Mouse (Mus musculus) hindbrain, embryonic 11.5 days (tissue): ENCODE results near the gene Shmt1. TPM values are rescaled to one million over a fixed set of nuclear protein-coding genes. Genes with fewer than 3 reads are reported as not detected.

Experiments
- ATAC-seq: fragments of 200-750 bp; cut with Nextera tagmentation; 2 replicates; pipeline ENCODE4 v1.8.0; 2017; ENCODE audit warnings: mild to moderate bottlenecking, moderate TSS enrichment, moderate library complexity; ENCODE audit not compliant: low FRiP score
- DNase-seq: peaks from one replicate; pipeline ENCODE4 v3.0.0-alpha.2; 2015; ENCODE audit warnings: low spot score
- H3K27ac ChIP-seq: fragments of 300-500 bp; sonication (generic); 2 replicates; pipeline ENCODE4 v1.5.1; 2014; ENCODE audit warnings: mild to moderate bottlenecking, low read depth, low read length
- H3K27me3 ChIP-seq: fragments of 300-500 bp; sonication (generic); 2 replicates; pipeline ENCODE4 v1.6.1; 2014; ENCODE audit warnings: mild to moderate bottlenecking, low read length, moderate library complexity, mixed read lengths; ENCODE audit not compliant: control insufficient read depth, insufficient read depth
- H3K36me3 ChIP-seq: fragments of 300-500 bp; sonication (generic); 2 replicates; pipeline ENCODE4 v1.6.1; 2014; ENCODE audit warnings: mild to moderate bottlenecking, low read length, moderate library complexity, mixed read lengths; ENCODE audit not compliant: control insufficient read depth, insufficient read depth
- H3K4me1 ChIP-seq: fragments of 300-500 bp; sonication (generic); replicated peaks from 2 replicates; pipeline ENCODE4 v1.6.1; 2014; ENCODE audit warnings: low read length, mixed read lengths; ENCODE audit not compliant: control insufficient read depth, insufficient read depth
- H3K4me2 ChIP-seq: fragments of 300-500 bp; sonication (generic); replicated peaks from 2 replicates; pipeline ENCODE4 v1.6.1; 2014; ENCODE audit warnings: mild to moderate bottlenecking, low read depth, low read length
- H3K4me3 ChIP-seq: fragments of 300-500 bp; sonication (generic); 2 replicates; pipeline ENCODE4 v1.5.1; 2014; ENCODE audit warnings: low read depth, low read length
- H3K9ac ChIP-seq: fragments of 300-500 bp; sonication (generic); 2 replicates; pipeline ENCODE4 v1.6.1; 2014; ENCODE audit warnings: low read depth, low read length
- H3K9me3 ChIP-seq: fragments of 300-500 bp; sonication (generic); 2 replicates; pipeline ENCODE4 v1.6.1; 2016; ENCODE audit warnings: low read length; ENCODE audit not compliant: control insufficient read depth
- WGBS: fragments of 180-500 bp; shearing (Covaris S2); extraction: QIAGEN DNeasy Blood & Tissue Kit; methylation state at CpG from one replicate; pipeline ENCODE4 v1.1.7; 2014; 5-methylcytosine and 5-hydroxymethylcytosine counted together
- polyA plus RNA-seq: library from polyadenylated mRNA; unstranded; fragments of >200 nt; fragmentation: Nextera tagmentation; extraction: Ambion mirVana; gene quantifications from 2 replicates; pipeline ENCODE4 v1.2.1, GENCODE M21; 2014

The Shmt1 gene
- polyA plus RNA-seq, 1 experiment from 2014 or later = 32.9 TPM

- Histone ChIP-seq H3K4me1 (peaks cover 25% of the 10 kb centered on the region), H3K9ac (no peak overlapping the region), H3K4me3 (no peak overlapping the region), H3K27ac (no peak overlapping the region), H3K36me3 (no peaks in the 10 kb centered on the region), H3K27me3 (no peaks in the 10 kb centered on the region), H3K4me2 (peak overlapping the region; percentile 29; the same call in 1 of the 2 replicates), H3K9me3 (no peaks in the 10 kb centered on the region)
- ATAC-seq = no peak
- 88% methylated on average over 10 of the region's 10 CpGs for WGBS
- no peak for DNase-seq
Measured at GRCm38 (mm10) chr11:60779673-60780189, 31.8 kb downstream of the Shmt1 start.

- Histone ChIP-seq H3K4me3 (peak overlapping the region; percentile 63), H3K27ac (no peak overlapping the region; the same call in 1 of the 2 replicates), H3K4me2 (peak overlapping the region; percentile 73), H3K4me1 (peaks cover 25% of the 10 kb centered on the region), H3K27me3 (no peaks in the 10 kb centered on the region), H3K9me3 (no peaks in the 10 kb centered on the region), H3K9ac (peak overlapping the region; percentile 78), H3K36me3 (no peaks in the 10 kb centered on the region)
- DNase-seq (no peak), ATAC-seq (no peak)
- WGBS = 27% methylated on average over 16 of the region's 16 CpGs
Measured at GRCm38 (mm10) chr11:60777801-60778370, 33.6 kb downstream of the Shmt1 start.

GRCm38 (mm10) chr11:60776829-60777740 lies 34.4 kb downstream of the Shmt1 start, which contains the start of the genes Top3a and Smcr8:
Top3a (minus strand) TSS chr11:60777365.
Smcr8 (plus strand) TSS chr11:60777524.
- peak; percentile 99 for ATAC-seq
- Histone ChIP-seq H3K4me1 (peaks cover 25% of the 10 kb centered on the region), H3K4me3 (peak within 1 kb of the TSS; percentile 63), H3K27me3 (no peaks in the 10 kb centered on the region), H3K36me3 (no peaks in the 10 kb centered on the region), H3K9ac (peak within 1 kb of the TSS; percentile 78), H3K27ac (peak within 1 kb of the TSS; percentile 55), H3K4me2 (peak within 1 kb of the TSS; percentile 82), H3K9me3 (no peaks in the 10 kb centered on the region)
- WGBS = under 1% methylated on average over 62 of the region's 62 CpGs
- DNase-seq = peak; percentile 93

GRCm38 (mm10) chr11:60776107-60776828 lies 35.2 kb downstream of the Shmt1 start:
- H3K4me2 ChIP-seq = peak overlapping the region; percentile 82
- no peaks in the 10 kb centered on the region for H3K36me3 ChIP-seq
- WGBS = 7% methylated on average over 17 of the region's 17 CpGs
- no peak for ATAC-seq
- H3K9me3 ChIP-seq = no peaks in the 10 kb centered on the region
- peak overlapping the region; percentile 63 for H3K4me3 ChIP-seq
- no peak for DNase-seq
- H3K9ac ChIP-seq = peak overlapping the region; percentile 78
- H3K27me3 ChIP-seq = no peaks in the 10 kb centered on the region
- no peak overlapping the region for H3K27ac ChIP-seq
- peaks cover 20% of the 10 kb centered on the region for H3K4me1 ChIP-seq

DNA sequence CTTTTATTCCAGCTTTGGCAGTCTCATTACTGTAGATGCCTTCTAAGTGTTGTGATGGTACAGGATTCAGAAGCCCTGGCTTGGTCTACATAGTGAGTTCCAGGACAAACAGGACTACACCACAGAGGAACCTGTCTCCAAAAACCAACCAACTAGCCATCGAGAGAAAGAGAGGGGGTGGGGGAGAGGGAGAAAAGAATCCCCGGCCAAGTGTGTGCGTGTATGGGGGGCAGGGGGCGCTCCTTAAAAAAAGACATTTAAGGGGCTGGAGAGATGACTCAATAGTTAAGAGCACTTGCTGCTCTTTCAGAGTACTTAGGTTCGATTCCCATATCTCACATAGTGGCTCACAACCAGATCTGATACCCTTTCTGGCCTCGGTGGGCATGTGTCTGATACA lies 35.9 kb downstream of the Shmt1 start:
- no peaks in the 10 kb centered on the region for H3K9me3 ChIP-seq
- DNase-seq (no peak), ATAC-seq (no peak)
- H3K4me1 ChIP-seq = peaks cover 17% of the 10 kb centered on the region
- H3K27me3 ChIP-seq = no peaks in the 10 kb centered on the region
- peak overlapping the region; percentile 63 for H3K4me3 ChIP-seq
- no peak overlapping the region for H3K27ac ChIP-seq
- H3K4me2 ChIP-seq = peak overlapping the region; percentile 82; the same call in 1 of the 2 replicates
- H3K9ac ChIP-seq = no peak overlapping the region
- 58% methylated on average over 6 of the region's 6 CpGs for WGBS
- H3K36me3 ChIP-seq = no peaks in the 10 kb centered on the region

DNA sequence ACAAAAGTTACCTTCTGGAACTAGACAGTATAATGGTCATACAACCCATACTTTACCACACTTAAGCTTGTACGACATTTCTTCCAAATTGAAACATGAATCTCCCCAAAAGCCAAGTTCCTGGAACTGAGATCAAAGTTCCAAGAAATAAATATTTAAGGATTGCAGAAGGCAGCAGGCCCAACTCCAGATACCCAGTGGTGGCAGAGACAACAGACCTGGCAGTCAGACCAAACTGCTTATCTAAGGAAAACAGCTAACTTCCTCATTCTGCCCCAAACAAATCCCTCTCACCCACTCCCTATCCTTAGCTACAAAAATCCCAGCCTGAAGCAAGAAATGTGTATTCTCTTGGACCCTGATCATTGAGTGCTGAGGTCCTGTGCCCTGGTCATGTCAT lies 36.7 kb downstream of the Shmt1 start:
- H3K4me2 ChIP-seq = no peak overlapping the region; the same call in 1 of the 2 replicates
- H3K9me3 ChIP-seq = no peaks in the 10 kb centered on the region
- ATAC-seq = no peak
- H3K27ac ChIP-seq = no peak overlapping the region
- peaks cover 10% of the 10 kb centered on the region for H3K4me1 ChIP-seq
- no peak overlapping the region for H3K9ac ChIP-seq
- WGBS = 89% methylated on average over 1 of the region's 1 CpGs
- H3K4me3 ChIP-seq = no peak overlapping the region
- no peak for DNase-seq
- H3K36me3 ChIP-seq = no peaks in the 10 kb centered on the region
- H3K27me3 ChIP-seq = no peaks in the 10 kb centered on the region

DNA sequence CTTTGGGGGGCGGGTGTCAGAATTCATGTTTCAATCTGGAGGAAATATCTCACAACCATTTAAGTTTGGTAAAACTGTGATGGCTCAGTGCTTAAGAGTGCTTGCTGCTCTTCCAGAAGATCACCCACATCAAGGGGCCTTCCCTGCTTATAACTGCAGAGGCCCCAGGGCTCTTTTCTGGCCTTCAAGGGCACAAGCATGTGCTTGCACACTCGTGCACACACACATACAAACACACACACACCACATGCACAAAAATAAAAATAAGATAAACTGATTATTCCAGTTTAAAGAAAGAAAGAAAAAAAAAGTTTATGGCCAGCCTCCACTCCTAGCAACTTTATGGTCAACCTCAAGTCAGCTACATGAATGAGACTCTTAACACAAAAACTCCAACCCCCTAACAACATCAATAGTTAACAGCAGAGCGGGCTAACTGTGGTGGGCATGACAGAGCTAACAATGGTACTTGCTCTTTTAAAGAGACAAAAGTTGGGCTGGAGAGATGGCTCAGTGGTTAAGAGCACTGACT lies 37.3 kb downstream of the Shmt1 start:
- WGBS = 86% methylated on average over 3 of the region's 3 CpGs
- no peak overlapping the region for H3K4me2 ChIP-seq
- no peak overlapping the region for H3K27ac ChIP-seq
- H3K9me3 ChIP-seq = no peaks in the 10 kb centered on the region
- H3K4me3 ChIP-seq = no peak overlapping the region
- peaks cover 8% of the 10 kb centered on the region for H3K4me1 ChIP-seq
- DNase-seq = no peak
- no peaks in the 10 kb centered on the region for H3K36me3 ChIP-seq
- no peak overlapping the region for H3K9ac ChIP-seq
- ATAC-seq = no peak
- no peaks in the 10 kb centered on the region for H3K27me3 ChIP-seq

- WGBS = 85% methylated on average over 4 of the region's 4 CpGs
- no peak overlapping the region for H3K27ac ChIP-seq
- H3K27me3 ChIP-seq = no peaks in the 10 kb centered on the region
- no peak overlapping the region for H3K4me3 ChIP-seq
- H3K4me2 ChIP-seq = no peak overlapping the region
- H3K9me3 ChIP-seq = no peaks in the 10 kb centered on the region
- no peak for DNase-seq
- ATAC-seq = no peak
- 0 out of 2 replicates have a peak, but pooled peaks cover 3% of the 10 kb centered on the region for H3K4me1 ChIP-seq
- H3K9ac ChIP-seq = no peak overlapping the region
- H3K36me3 ChIP-seq = no peaks in the 10 kb centered on the region
Measured at GRCm38 (mm10) chr11:60772161-60772560, 39.4 kb downstream of the Shmt1 start.
